Mouse (Mus musculus): ENCODE results near the gene Ccdc15.

- TF ChIP-seq CTCF (IDR thresholded peaks at IDR 0.05; ENCODE audit: extremely low read depth, insufficient read length, insufficient replicate concordance, low read depth, low read length), result no peak
- no peak for TF ChIP-seq POLR2A (IDR thresholded peaks at IDR 0.05; ENCODE audit: low read depth, low read length)
These were observed 115.7 kb downstream of the Ccdc15 start for GRCm38 (mm10) chr9:37232201-37233195.

All from small intestine, adult 2 months (tissue).